Mouse (Mus musculus) layer of hippocampus, postnatal 25 days (tissue): ENCODE data around the gene Rictor. TPM values are rescaled to one million over a fixed set of nuclear protein-coding genes. Genes with fewer than 3 reads are reported as not detected.
"Not testable (repeated sequence)": the region's sequence is repeated elsewhere in the genome, so short reads cannot be mapped to it uniquely, and the experiment has no call there.

Experiments used
- DNase-seq, 2 experiments: peaks; one replicate each; pipeline ENCODE4 v3.0.0; 2022; ENCODE audit warnings: mixed read lengths in 2 of 2, low spot score in 1 of 2; ENCODE audit errors: extremely low spot score in 1 of 2
- total RNA-seq, 2 experiments: library from RNA; stranded (reverse); gene quantifications; 2 replicates each; pipeline ENCODE4 v1.2.3; 2021

The Rictor gene
- total RNA-seq, 2 experiments from 2014 or later, result 43.1 to 43.9 TPM

DNA sequence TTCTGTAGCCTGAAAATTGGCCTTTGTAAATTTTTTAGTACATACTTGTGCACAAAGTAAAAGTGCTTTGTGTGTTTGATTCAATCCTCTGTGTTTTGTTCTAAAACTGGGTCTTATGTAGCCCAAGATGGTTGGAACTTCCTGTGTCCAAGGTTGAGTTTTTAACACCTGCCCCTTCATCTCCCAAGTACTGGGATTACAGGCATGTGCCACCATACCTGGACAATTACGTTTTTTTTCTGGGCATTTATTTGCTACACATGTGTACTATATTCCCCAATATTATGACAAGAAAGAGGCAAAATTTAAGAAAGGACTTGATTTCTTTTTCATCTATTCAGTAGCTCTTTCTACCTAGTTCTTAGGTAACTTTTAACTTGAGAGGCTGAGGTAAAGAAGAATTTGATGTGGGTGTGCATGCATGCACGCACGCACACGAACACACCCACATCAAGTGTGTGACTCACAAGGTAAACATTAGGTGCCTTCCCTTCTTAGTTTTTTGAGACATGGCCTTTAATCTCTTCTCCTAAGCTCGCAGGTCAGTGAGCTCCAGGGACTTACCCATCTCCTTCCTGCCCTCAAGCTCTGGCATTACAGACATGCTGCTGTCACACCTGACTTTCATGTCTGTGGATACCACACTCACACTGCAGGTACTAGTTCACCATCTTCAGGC, 18.1 kb downstream of the Rictor start:
- DNase-seq, result no peak

- DNase-seq, result no peak
These were observed 24.9 kb downstream of the Rictor start for GRCm38 (mm10) chr15:6733076-6733475.

DNA sequence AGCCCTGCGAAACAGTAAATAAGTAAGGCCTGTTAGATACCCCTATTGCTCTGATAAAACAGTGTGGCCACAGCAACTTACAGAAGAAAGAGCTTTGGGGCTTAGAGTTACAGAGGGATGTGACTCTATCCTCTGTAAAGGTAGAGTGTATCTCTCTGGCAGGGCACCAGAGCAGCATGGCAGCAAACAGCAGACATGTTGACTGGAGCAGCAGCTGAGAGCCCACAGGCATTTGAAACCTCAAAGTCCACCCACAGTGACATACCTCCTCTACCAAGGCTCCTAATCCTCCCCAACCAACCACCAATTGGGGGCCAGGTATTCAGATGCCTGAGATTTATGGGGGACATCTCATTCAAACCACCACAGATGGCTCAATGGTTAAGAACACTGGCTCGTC, 31.0 kb downstream of the Rictor start:
- DNase-seq, result no peak

DNA sequence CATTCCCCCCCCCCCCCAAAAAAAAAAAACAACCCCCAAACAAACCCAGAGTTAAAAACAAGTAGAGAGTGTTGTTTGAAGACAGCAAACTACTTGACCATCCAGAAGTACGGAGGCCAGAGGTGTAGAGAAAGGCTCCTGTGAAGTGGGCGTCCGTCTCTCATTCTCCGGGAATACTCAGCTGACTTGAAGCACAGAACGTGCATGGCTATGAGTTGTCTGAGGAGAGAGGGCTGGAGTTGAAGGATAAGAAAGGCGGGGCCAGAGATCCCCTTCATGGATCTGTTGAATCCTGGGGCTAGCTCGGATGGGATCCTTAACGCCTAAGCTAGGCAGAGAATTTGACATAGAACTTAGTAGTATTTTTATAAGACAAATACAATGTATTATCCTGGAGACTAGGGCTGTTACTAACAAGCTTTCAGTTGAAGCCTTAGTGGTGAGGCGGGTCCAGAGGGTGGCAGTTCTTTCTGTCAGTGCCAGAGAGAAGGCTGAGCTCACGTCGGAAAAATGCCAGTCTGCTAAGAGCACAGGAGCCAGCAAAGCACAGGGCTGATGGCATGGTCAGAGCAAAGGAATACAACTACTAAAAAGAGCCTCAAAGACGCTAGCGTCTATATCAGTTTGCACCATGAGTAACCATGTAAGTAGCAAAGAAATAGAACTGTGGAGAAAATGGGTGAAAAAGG, 34.3 kb downstream of the Rictor start:
- no peak for DNase-seq

- no peak for DNase-seq
These were observed 35.5 kb downstream of the Rictor start for GRCm38 (mm10) chr15:6743723-6744122.

GRCm38 (mm10) chr15:6746301-6746983, 38.3 kb downstream of the Rictor start:
- not testable (repeated sequence) for DNase-seq

DNA sequence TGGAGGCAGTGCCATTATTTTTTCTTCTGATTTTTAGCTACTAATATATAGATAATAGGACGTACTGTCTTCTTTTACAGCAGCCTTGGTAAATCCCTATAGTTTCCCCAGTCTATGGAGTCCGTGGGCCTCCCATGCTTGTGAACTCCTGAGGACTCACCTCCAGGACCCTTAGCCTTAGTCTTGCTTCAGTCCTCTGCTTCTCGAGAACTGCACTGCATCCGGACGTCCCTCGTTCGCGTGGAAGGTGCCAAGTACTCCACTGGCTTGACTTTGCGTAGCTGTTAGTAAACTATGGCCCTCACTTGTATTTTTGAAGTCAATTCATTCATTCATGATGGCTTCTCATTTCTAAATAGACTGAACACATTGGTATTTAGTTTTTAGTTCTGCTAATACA, 38.8 kb downstream of the Rictor start:
- no peak for DNase-seq

DNA sequence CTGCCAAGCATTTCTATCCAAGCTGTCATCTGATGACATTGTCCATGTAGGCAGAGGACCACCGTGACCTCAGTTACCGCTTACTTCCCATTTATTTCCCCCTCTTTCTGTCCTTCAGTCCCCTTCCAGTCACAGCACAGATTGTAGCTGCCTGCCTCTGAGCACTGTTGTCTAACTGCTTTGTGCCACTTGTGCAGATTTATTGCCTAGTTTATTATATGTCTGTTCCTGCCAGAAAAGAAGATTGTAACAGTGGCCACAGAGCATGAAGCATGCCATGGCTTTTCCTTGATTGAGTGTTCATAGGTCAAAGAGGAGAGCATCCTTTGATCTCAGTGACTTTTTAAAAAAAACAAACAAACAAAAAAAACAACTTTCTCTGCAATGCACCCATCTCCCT, 46.2 kb downstream of the Rictor start:
- DNase-seq, result no peak

- no peak for DNase-seq
These were observed 64.1 kb downstream of the Rictor start for GRCm38 (mm10) chr15:6772265-6772664.

GRCm38 (mm10) chr15:6786212-6786611, 78.0 kb downstream of the Rictor start:
- DNase-seq, result no peak

DNA sequence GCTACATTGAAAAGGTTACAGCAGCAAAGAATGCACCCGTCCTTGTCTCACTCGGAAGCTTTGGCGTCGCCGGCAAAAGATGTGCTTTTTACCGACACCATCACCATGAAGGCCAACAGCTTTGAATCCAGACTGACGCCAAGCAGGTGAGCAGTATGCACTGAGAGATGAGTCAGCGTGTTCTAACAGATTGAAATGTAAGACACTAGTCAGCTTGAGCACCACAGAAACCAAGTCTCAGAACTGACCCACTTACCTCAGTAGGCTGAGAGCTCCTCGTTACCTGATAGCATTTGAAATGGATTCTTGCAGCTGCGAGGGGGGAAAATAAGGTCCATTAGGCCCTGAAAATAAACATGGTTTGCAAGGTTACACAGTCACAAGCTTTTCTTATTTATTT, 79.1 kb downstream of the Rictor start:
- DNase-seq, result no peak

- DNase-seq, result no peak
These were observed 81.8 kb downstream of the Rictor start for GRCm38 (mm10) chr15:6790011-6790410.

- DNase-seq, result no peak
These were observed 83.5 kb downstream of the Rictor start for GRCm38 (mm10) chr15:6791648-6792047.

GRCm38 (mm10) chr15:6792846-6793245, 84.7 kb downstream of the Rictor start:
- DNase-seq, result no peak

DNA sequence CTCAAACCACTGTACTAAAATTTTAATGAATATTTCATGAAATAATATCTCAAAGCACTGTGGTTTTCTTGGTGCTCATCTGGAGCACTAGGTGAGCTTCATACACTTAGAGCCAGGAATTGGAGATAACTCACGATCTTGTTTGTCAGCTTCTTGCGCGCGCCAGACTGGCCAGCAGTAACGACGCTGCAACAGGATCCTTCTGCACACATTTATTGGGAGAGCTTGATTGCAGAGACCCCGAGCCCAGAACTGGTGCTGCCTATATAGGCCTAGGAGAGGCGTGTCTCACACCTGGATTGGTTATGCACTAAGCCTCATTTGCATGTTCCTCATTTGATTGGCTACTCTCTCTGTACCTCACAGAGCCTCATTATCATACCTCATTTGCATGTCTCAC, 93.0 kb downstream of the Rictor start:
- DNase-seq, result not testable (repeated sequence)

GRCm38 (mm10) chr15:6815807-6816206, 107.6 kb downstream of the Rictor start:
- DNase-seq, result no peak

DNA sequence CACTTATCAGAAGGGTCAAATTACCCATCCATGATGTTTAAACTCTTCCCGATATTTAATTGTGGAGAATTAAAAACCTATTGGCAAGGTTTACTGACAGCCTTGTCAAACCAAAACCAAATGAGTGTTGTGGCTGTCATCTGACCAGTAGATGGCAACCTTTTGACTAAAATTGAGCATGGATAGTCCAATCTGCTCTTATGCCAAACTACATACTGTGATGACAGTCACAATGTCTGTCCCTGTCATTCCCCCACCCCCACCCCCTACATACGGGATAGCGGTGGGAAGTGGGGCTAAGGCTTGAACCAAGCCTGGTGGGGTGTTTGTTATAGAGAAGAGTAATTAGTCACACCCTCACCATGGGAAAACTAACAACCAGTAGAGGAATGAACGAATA, 132.0 kb downstream of the Rictor start:
- no peak for DNase-seq

- DNase-seq, result no peak
These were observed 141.7 kb downstream of the Rictor start for GRCm38 (mm10) chr15:6849851-6850250.
